Mouse (Mus musculus) thymus, adult 18-20 months (tissue): ENCODE data around the gene Dedd2.
A peak's percentile ranks its signal among the peaks of the same experiment; 100 is the strongest.

Experiments used
- DNase-seq, 2 experiments: peaks; one replicate each; pipeline ENCODE4 v3.0.0; 2022; ENCODE audit warnings: mixed read lengths in 2 of 2

Gene Dedd2

GRCm38 (mm10) chr7:25178787-25179605 lies 41.4 kb downstream of the Dedd2 start:
- DNase-seq: no peak

GRCm38 (mm10) chr7:25178317-25178716 lies 42.1 kb downstream of the Dedd2 start:
- DNase-seq: no peak

GRCm38 (mm10) chr7:25174343-25174742 lies 46.1 kb downstream of the Dedd2 start:
- DNase-seq: no peak

- DNase-seq: no peak
Observed at GRCm38 (mm10) chr7:25172669-25173068, 47.7 kb downstream of the Dedd2 start.

GRCm38 (mm10) chr7:25170583-25170982 lies 49.8 kb downstream of the Dedd2 start:
- no peak for DNase-seq

GRCm38 (mm10) chr7:25166106-25166505 lies 54.3 kb downstream of the Dedd2 start:
- DNase-seq: no peak

GRCm38 (mm10) chr7:25156158-25156648 lies 64.2 kb downstream of the Dedd2 start:
- DNase-seq: no peak

- DNase-seq: peak; percentile 45 to 60
Observed at GRCm38 (mm10) chr7:25155469-25156157, 64.8 kb downstream of the Dedd2 start.

GRCm38 (mm10) chr7:25154648-25155047 lies 65.8 kb downstream of the Dedd2 start:
- DNase-seq: no peak

GRCm38 (mm10) chr7:25153841-25154240 lies 66.6 kb downstream of the Dedd2 start:
- DNase-seq: no peak

- DNase-seq: no peak
Observed at GRCm38 (mm10) chr7:25151916-25152556, 68.4 kb downstream of the Dedd2 start.

GRCm38 (mm10) chr7:25151009-25151408 lies 69.4 kb downstream of the Dedd2 start:
- DNase-seq: no peak

GRCm38 (mm10) chr7:25150151-25150663 lies 70.2 kb downstream of the Dedd2 start:
- DNase-seq: no peak
